Mouse (Mus musculus) embryo, embryonic 10 days (tissue): ENCODE results near the gene Cpm.
"Not testable (repeated sequence)": the region's sequence is repeated elsewhere in the genome, so short reads cannot be mapped to it uniquely, and the experiment has no call there.

Experiments used
- DNase-seq: peaks from one replicate; pipeline ENCODE4 v3.0.0-alpha.2; 2015; ENCODE audit warnings: low spot score

Cpm gene

DNA sequence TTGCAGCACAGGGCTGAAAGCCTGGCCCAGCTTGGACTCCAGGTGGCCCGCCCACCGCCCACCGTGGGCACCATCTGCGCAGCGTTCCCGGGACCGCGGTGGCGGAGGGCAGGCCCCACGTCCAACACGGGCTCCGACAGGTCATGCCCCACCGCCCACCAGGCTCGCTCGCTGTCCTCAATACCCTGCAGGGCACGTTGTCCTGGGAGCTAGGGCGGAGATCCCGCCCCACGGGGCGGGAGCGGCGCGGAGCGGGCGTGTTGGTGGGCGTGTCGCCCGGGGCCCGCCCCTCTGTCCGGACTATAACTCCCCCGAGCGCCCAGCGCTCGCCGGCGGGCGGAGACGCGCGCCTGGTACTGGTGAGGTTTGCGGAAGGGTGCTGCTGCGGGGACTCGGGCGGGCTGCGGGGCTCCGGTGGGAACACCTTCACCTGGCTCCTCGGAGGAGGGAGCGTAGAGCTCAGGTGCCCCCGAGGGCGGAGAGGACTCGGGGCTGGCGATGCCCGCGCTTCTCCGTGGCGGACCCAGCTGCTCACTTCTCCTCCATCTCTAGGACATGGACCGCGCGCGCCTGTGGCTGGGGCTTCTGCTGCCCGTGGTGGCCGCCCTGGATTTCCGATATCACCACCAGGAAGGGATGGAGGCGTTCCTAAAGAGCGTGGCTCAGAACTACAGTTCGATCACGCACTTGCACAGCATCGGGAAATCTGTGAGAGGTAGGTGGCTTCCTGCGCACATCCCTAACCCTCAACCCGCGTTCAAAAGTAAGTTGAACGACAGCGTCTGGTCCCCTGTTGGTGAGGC lies at the start of gene Cpm:
Gene Cpm, plus strand, starts transcription at position 332 of the 803 bp plus-strand sequence.
- peak; percentile 76 for DNase-seq

GRCm38 (mm10) chr10:117579771-117580284 lies 49.5 kb upstream of the Cpm start:
- no peak for DNase-seq

DNA sequence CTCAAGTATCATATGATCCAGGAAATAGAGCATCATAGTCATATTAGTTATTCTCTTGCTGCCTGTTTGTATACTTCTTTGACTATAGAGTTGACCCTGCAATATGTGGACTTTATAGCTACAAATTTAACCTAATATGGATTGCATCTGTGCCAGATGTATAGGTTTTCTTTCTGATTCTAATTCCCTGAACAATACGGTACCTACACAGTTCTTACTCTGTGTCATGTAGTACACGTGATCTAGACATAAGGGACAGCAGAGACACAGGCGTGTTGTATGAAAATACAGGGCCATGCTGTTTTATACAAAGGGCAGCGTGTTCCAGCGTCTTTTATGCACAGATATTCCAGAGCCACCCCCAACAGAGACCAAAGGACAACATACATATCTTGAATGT lies 48.9 kb upstream of the Cpm start:
- DNase-seq: no peak

GRCm38 (mm10) chr10:117581007-117581752 lies 48.1 kb upstream of the Cpm start:
- no peak for DNase-seq

- no peak for DNase-seq
These were observed 47.6 kb upstream of the Cpm start for GRCm38 (mm10) chr10:117581753-117582062.

DNA sequence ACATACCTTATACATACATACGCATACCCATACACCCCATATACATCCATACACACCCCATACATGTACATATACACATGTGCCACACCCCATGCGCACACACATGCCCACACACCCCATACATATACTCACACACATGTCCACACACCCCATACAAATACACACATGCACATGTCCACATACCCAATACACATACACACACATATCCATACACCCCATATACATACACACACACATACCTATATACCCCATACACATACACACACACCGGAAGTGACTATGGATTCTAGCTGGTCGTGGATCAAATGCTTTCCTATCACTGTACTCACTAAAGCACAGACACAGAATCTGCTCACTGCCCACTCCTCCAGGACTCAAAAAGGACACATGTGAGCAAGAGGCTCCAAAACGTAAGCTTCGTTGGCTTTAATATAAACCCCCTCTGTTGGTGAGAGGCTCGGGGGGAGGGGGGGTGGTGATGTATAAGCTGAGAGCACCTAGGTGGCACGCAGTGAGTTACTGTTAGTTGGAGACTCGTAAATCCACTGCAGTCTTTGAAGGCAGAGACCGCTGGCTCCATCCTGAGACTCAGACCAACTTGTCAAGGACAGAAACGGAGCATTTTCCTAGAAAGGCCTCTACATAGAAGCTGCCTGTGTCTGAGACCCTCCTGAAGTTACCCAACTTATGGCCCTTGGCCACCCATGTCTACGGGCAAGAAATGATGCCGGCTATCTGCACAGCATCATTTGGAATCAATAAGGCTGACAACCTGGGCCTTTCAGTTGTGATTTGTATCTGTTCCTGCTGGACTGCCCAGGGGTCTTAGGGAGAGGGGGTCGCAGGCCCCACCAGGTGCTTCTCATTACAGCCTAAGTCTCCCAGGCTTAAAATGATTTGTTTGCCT lies 45.9 kb upstream of the Cpm start:
- DNase-seq: peak; percentile 47

DNA sequence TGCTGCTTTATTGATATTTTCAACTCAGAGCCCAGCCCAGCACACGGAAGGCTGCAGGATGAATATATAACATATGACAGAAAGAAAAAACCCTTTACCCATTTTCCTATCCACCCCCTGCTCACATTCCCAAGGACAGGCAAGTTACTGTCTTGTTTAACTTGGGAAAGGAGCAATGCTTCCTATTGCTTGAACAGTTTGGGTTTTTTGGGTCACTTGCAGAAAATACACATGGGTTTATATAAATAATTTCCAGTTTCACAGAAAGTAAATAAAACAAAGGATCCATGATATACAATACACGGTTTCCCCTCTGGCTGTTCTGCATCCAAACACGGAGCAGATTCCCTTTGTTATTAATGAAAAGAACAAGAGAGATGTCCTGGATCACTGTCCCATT lies 45.2 kb upstream of the Cpm start:
- DNase-seq: no peak

DNA sequence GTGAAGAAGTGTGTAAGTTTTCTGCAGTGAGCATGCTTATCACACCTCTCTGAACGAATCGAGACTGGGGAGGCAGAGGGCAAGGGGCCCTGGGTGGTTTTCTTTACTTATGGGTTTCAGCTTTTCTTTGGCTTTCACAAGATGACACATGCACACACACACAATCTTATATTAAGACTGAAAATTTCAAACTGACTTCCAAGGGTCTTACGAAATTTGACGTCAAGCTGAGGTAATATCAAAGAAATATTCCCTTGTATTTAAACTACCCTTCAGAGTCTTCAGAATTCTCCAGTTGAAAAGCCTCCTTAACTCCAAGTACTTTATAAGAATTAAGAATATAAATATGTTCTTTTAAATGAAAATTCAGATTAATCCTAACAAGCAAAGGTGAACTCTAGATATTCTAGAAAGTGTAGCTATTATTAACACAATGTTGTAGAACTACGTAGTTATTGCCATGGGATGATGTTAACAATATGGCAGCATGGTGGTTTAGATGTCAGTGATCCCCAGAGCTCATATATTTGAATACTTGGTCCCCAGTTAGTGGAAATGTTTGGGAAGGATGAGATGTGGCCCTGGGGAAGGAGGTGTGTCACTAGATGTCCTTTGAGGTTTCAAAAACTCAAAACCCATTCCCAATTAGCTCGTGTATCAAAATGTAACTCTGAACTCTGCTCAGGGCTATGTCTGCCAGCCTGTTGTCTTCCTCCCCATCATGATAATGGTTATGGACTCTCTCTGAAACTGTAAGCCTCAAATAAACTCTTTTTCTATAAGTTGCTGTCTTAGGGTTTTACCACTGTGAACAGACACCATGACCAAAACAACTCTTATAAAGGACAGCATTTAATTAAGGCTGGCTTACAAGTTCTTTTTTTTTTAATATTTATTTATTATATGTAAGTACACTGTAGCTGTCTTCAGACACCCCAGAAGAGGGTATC lies 44.5 kb upstream of the Cpm start:
- no peak for DNase-seq

DNA sequence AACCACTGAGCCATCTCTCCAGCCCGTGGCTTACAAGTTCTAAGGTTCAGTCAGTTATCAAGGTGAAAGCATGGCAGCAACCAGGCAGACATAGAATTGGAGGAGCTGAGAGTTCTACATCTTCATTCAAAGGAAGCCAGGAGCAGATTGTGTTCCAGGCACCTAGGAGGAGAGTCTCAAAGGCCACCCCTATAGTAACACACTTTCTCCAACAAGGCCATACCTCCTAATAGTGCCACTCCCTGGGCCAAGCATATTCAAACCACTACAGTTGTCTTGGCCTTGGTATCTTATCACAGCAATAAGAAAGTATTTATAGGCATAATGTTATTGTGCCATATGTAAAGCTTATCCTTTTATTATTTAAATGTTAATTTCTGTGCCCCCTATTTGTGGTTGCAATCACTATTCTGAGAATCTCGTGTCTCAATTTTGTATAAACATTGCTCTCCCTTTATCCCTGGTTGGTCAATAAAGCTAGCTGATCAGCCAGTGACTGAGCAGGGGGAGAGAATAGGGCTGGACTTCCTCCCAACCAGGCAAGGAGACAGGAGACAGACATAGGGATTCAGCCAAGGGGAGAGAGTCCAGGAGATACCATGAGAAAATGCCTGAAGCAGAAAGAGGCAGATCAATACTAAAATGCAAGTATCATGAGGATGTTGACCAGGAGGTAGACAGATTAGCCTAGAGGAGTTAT lies 43.5 kb upstream of the Cpm start:
- DNase-seq: no peak

- DNase-seq: no peak
These were observed 42.4 kb upstream of the Cpm start for GRCm38 (mm10) chr10:117586859-117587258.

- no peak for DNase-seq
These were observed 42.0 kb upstream of the Cpm start for GRCm38 (mm10) chr10:117587335-117587734.

DNA sequence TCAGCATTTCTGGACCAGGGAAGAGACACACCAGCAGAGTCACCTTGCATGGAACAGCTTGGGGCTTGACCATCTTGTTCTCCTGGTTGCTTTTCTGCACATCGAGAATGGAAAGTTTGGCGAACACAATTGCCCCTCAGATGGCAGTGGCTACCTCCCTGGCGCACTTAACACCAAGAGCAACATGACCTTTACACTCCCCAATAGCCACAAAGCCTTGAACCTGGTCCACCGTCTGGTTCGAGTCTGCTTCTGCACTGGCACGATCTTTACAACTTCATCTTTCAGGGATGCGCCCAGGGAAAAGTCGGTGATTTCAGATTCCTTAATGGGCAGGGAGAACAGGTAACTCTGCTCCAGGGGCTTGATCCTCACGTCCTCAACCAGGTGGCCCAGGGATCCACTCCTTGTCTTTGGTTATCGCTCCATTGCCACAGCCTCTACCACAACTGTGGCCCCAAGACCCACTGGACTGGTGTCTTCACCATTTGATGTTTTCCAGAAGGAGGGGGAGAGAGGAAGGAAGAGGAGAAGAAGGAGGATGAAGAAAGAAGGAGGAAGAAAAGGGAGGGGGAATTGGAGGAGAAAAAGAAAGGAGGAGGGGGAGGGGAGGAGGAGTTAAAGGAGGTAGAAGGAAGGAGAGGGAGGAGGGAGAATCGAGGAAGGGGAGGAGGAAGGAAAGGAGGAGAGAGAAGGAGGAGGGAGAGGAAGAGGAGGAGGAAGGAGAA lies 40.7 kb upstream of the Cpm start:
- not testable (repeated sequence) for DNase-seq

- DNase-seq: no peak
These were observed 40.0 kb upstream of the Cpm start for GRCm38 (mm10) chr10:117589144-117589940.

- no peak for DNase-seq
These were observed 38.7 kb upstream of the Cpm start for GRCm38 (mm10) chr10:117590331-117591301.

GRCm38 (mm10) chr10:117591766-117592165 lies 37.5 kb upstream of the Cpm start:
- no peak for DNase-seq

- DNase-seq: no peak
These were observed 36.8 kb upstream of the Cpm start for GRCm38 (mm10) chr10:117592306-117593040.

GRCm38 (mm10) chr10:117593041-117593570 lies 36.2 kb upstream of the Cpm start:
- no peak for DNase-seq
